Mouse (Mus musculus) midbrain, embryonic 14.5 days (tissue): ENCODE data around the gene Khdc4. TPM values are rescaled to one million over a fixed set of nuclear protein-coding genes. Genes with fewer than 3 reads are reported as not detected.

Experiments
- ATAC-seq: fragments of 200-750 bp; cut with Nextera tagmentation; 2 replicates; pipeline ENCODE4 v1.8.0; 2017; ENCODE audit warnings: moderate number of reproducible peaks, moderate library complexity; ENCODE audit not compliant: low FRiP score, low TSS enrichment
- DNase-seq: peaks from one replicate; pipeline ENCODE4 v3.0.0-alpha.2; 2015
- H3K27ac ChIP-seq: fragments of 300-500 bp; sonication (generic); replicated peaks from 2 replicates; pipeline ENCODE4 v1.5.1; 2014; ENCODE audit warnings: mild to moderate bottlenecking, low read depth, low read length, moderate library complexity
- H3K27me3 ChIP-seq: fragments of 300-500 bp; sonication (generic); 2 replicates; pipeline ENCODE4 v1.6.1; 2014; ENCODE audit warnings: low read length, control low read depth, mixed read lengths; ENCODE audit not compliant: control insufficient read depth, insufficient read depth
- H3K36me3 ChIP-seq: fragments of 300-500 bp; sonication (generic); 2 replicates; pipeline ENCODE4 v1.6.1; 2014; ENCODE audit warnings: low read length, control low read depth; ENCODE audit not compliant: control insufficient read depth, insufficient read depth
- H3K4me1 ChIP-seq: fragments of 300-500 bp; sonication (generic); 2 replicates; pipeline ENCODE4 v1.6.1; 2014; ENCODE audit warnings: mild to moderate bottlenecking, antibody characterized with exemption, low read length, control low read depth; ENCODE audit not compliant: control insufficient read depth, insufficient read depth
- H3K4me2 ChIP-seq: fragments of 300-500 bp; sonication (generic); 2 replicates; pipeline ENCODE4 v1.6.1; 2014; ENCODE audit warnings: mild to moderate bottlenecking, low read length, moderate library complexity
- H3K4me3 ChIP-seq: fragments of 300-500 bp; sonication (generic); replicated peaks from 2 replicates; pipeline ENCODE4 v1.5.1; 2014; ENCODE audit warnings: low read depth, low read length
- H3K9ac ChIP-seq: fragments of 300-500 bp; sonication (generic); replicated peaks from 2 replicates; pipeline ENCODE4 v1.6.1; 2014; ENCODE audit warnings: mild to moderate bottlenecking, low read length, moderate library complexity
- H3K9me3 ChIP-seq: fragments of 300-500 bp; sonication (generic); 2 replicates; pipeline ENCODE4 v1.6.1; 2016; ENCODE audit warnings: low read length, control low read depth, mixed read lengths; ENCODE audit not compliant: control insufficient read depth
- WGBS: fragments of 180-500 bp; shearing (Covaris S2); extraction: QIAGEN DNeasy Blood & Tissue Kit; methylation state at CpG from one replicate; pipeline ENCODE4 v1.1.7; 2014; 5-methylcytosine and 5-hydroxymethylcytosine counted together
- polyA plus RNA-seq: library from polyadenylated mRNA; unstranded; fragments of >200 nt; fragmentation: Nextera tagmentation; extraction: Ambion mirVana; gene quantifications from 2 replicates; pipeline ENCODE4 v1.2.1, GENCODE M21; 2014

Khdc4 gene
- polyA plus RNA-seq, 1 experiment from 2014 or later: 91.0 TPM

GRCm38 (mm10) chr3:88653516-88654370, 31.9 kb upstream of the Khdc4 start:
- Histone ChIP-seq H3K27me3 (no peaks in the 10 kb centered on the region), H3K27ac (no peak overlapping the region), H3K4me1 (no peaks in the 10 kb centered on the region), H3K9ac (no peak overlapping the region), H3K4me2 (no peak overlapping the region), H3K36me3 (peaks cover 10% of the 10 kb centered on the region), H3K4me3 (no peak overlapping the region), H3K9me3 (no peaks in the 10 kb centered on the region)
- no peak for DNase-seq
- no peak for ATAC-seq
- 81% methylated on average over 6 of the region's 6 CpGs for WGBS

GRCm38 (mm10) chr3:88654621-88655020, 31.0 kb upstream of the Khdc4 start:
- Histone ChIP-seq H3K36me3 (0 out of 2 replicates have a peak, but pooled peaks cover 2% of the 10 kb centered on the region), H3K4me1 (no peaks in the 10 kb centered on the region), H3K27ac (no peak overlapping the region), H3K4me3 (no peak overlapping the region), H3K9ac (no peak overlapping the region), H3K27me3 (no peaks in the 10 kb centered on the region), H3K9me3 (no peaks in the 10 kb centered on the region), H3K4me2 (no peak overlapping the region)
- DNase-seq (no peak), ATAC-seq (no peak)
- whole genome bisulfite sequencing: 91% methylated on average over 4 of the region's 4 CpGs

- no peak overlapping the region for H3K4me2 ChIP-seq
- H3K9me3 ChIP-seq: no peaks in the 10 kb centered on the region
- no peak for DNase-seq
- no peak for ATAC-seq
- H3K4me1 ChIP-seq: no peaks in the 10 kb centered on the region
- H3K27ac ChIP-seq: no peak overlapping the region
- no peaks in the 10 kb centered on the region for H3K27me3 ChIP-seq
- H3K9ac ChIP-seq: no peak overlapping the region
- no peaks in the 10 kb centered on the region for H3K36me3 ChIP-seq
- H3K4me3 ChIP-seq: no peak overlapping the region
- 79% methylated on average over 8 of the region's 8 CpGs for WGBS
Observed at GRCm38 (mm10) chr3:88655619-88656018, 30.0 kb upstream of the Khdc4 start.

GRCm38 (mm10) chr3:88658441-88659127, 27.0 kb upstream of the Khdc4 start:
- Histone ChIP-seq H3K9me3 (no peaks in the 10 kb centered on the region), H3K27ac (no peak overlapping the region), H3K36me3 (no peaks in the 10 kb centered on the region), H3K27me3 (no peaks in the 10 kb centered on the region), H3K4me1 (no peaks in the 10 kb centered on the region), H3K4me2 (no peak overlapping the region), H3K4me3 (no peak overlapping the region), H3K9ac (no peak overlapping the region)
- 69% methylated on average over 5 of the region's 5 CpGs for WGBS
- ATAC-seq: no peak
- no peak for DNase-seq

- Histone ChIP-seq H3K4me3 (no peak overlapping the region), H3K36me3 (no peaks in the 10 kb centered on the region), H3K4me2 (no peak overlapping the region), H3K9me3 (no peaks in the 10 kb centered on the region), H3K4me1 (no peaks in the 10 kb centered on the region), H3K27ac (no peak overlapping the region), H3K9ac (no peak overlapping the region), H3K27me3 (no peaks in the 10 kb centered on the region)
- WGBS: 52% methylated on average over 6 of the region's 6 CpGs
- ATAC-seq (no peak), DNase-seq (no peak)
Observed at GRCm38 (mm10) chr3:88659798-88660197, 25.8 kb upstream of the Khdc4 start.

- H3K36me3 ChIP-seq: no peaks in the 10 kb centered on the region
- H3K27me3 ChIP-seq: no peaks in the 10 kb centered on the region
- ATAC-seq (no peak), DNase-seq (no peak)
- H3K27ac ChIP-seq: no peak overlapping the region
- whole genome bisulfite sequencing: 91% methylated on average over 4 of the region's 4 CpGs
- H3K9me3 ChIP-seq: no peaks in the 10 kb centered on the region
- H3K4me1 ChIP-seq: no peaks in the 10 kb centered on the region
- H3K4me3 ChIP-seq: no peak overlapping the region
- no peak overlapping the region for H3K9ac ChIP-seq
- no peak overlapping the region for H3K4me2 ChIP-seq
Observed at GRCm38 (mm10) chr3:88664095-88664494, 21.5 kb upstream of the Khdc4 start.

GRCm38 (mm10) chr3:88677399-88677798, 8.2 kb upstream of the Khdc4 start:
- H3K9ac ChIP-seq: peak overlapping the region; percentile 54
- 0 out of 2 replicates have a peak, but pooled peaks have one; percentile 27 for ATAC-seq
- H3K27ac ChIP-seq: no peak overlapping the region
- no peaks in the 10 kb centered on the region for H3K9me3 ChIP-seq
- H3K4me2 ChIP-seq: peak overlapping the region; percentile 61
- DNase-seq: peak; percentile 95
- H3K27me3 ChIP-seq: no peaks in the 10 kb centered on the region
- peak overlapping the region; percentile 28 for H3K4me3 ChIP-seq
- H3K36me3 ChIP-seq: no peaks in the 10 kb centered on the region
- WGBS: 12% methylated on average over 11 of the region's 11 CpGs
- H3K4me1 ChIP-seq: no peaks in the 10 kb centered on the region

- Histone ChIP-seq H3K4me1 (peaks cover 17% of the 10 kb centered on the region), H3K27me3 (no peaks in the 10 kb centered on the region), H3K9me3 (no peaks in the 10 kb centered on the region), H3K36me3 (peaks cover 11% of the 10 kb centered on the region), H3K27ac (no peak overlapping the region), H3K4me3 (no peak overlapping the region), H3K4me2 (no peak overlapping the region), H3K9ac (no peak overlapping the region)
- DNase-seq (no peak), ATAC-seq (no peak)
- WGBS: 86% methylated on average over 2 of the region's 2 CpGs
Observed at GRCm38 (mm10) chr3:88683814-88684213, 1.8 kb upstream of the Khdc4 start.
